Mouse (Mus musculus): ENCODE data around the gene Sf3a3. TPM values are rescaled to one million over a fixed set of nuclear protein-coding genes. Genes with fewer than 3 reads are reported as not detected.

The Sf3a3 gene
- 33.8 TPM for polyA plus RNA-seq (2014; fragmentation: Illumina TruSeq; extraction: RNeasy Lipid Tissue Mini Kit (QIAGEN cat#74804); ENCODE audit: low read depth, low replicate concordance)

GRCm38 (mm10) chr4:124714545-124715481 lies at the start of gene Sf3a3:
Gene Sf3a3, plus strand, starts transcription at chr4:124714776.

GRCm38 (mm10) chr4:124693135-124693894 lies 21.3 kb upstream of the Sf3a3 start, which contains the start of gene Utp11:
Gene Utp11, minus strand, starts transcription at chr4:124693600.

GRCm38 (mm10) chr4:124700248-124700971 lies 14.2 kb upstream of the Sf3a3 start, which contains the start of gene Fhl3:
Gene Fhl3, plus strand, starts transcription at chr4:124700701.

GRCm38 (mm10) chr4:124741376-124742343 lies 27.1 kb downstream of the Sf3a3 start, which contains the start of gene Inpp5b:
Gene Inpp5b, plus strand, starts transcription at chr4:124741850.

Other genes starting within 250 kb of the Sf3a3 start
- gene 3100002H09Rik, start 104.0 kb upstream of the Sf3a3 start, polyA plus RNA-seq (2014; fragmentation: Illumina TruSeq; extraction: RNeasy Lipid Tissue Mini Kit (QIAGEN cat#74804); ENCODE audit: low read depth, low replicate concordance): not detected
- gene Pou3f1, start 58.0 kb upstream of the Sf3a3 start, polyA plus RNA-seq (2014; fragmentation: Illumina TruSeq; extraction: RNeasy Lipid Tissue Mini Kit (QIAGEN cat#74804); ENCODE audit: low read depth, low replicate concordance): not detected
- gene Utp11, start 21.2 kb upstream of the Sf3a3 start, polyA plus RNA-seq (2014; fragmentation: Illumina TruSeq; extraction: RNeasy Lipid Tissue Mini Kit (QIAGEN cat#74804); ENCODE audit: low read depth, low replicate concordance): 91.4 TPM
- gene Fhl3, start 14.1 kb upstream of the Sf3a3 start, polyA plus RNA-seq (2014; fragmentation: Illumina TruSeq; extraction: RNeasy Lipid Tissue Mini Kit (QIAGEN cat#74804); ENCODE audit: low read depth, low replicate concordance): not detected
- gene Inpp5b, start 27.1 kb downstream of the Sf3a3 start, polyA plus RNA-seq (2014; fragmentation: Illumina TruSeq; extraction: RNeasy Lipid Tissue Mini Kit (QIAGEN cat#74804); ENCODE audit: low read depth, low replicate concordance): 17.5 TPM
- gene Mtf1, start 87.3 kb downstream of the Sf3a3 start, polyA plus RNA-seq (2014; fragmentation: Illumina TruSeq; extraction: RNeasy Lipid Tissue Mini Kit (QIAGEN cat#74804); ENCODE audit: low read depth, low replicate concordance): 15.1 TPM
- gene Yrdc, start 135.9 kb downstream of the Sf3a3 start, polyA plus RNA-seq (2014; fragmentation: Illumina TruSeq; extraction: RNeasy Lipid Tissue Mini Kit (QIAGEN cat#74804); ENCODE audit: low read depth, low replicate concordance): 21.5 TPM
- 1.2 TPM for gene 1110065P20Rik, start 136.4 kb downstream of the Sf3a3 start, polyA plus RNA-seq (2014; fragmentation: Illumina TruSeq; extraction: RNeasy Lipid Tissue Mini Kit (QIAGEN cat#74804); ENCODE audit: low read depth, low replicate concordance)
- 0.25 TPM for gene Maneal, start 147.4 kb downstream of the Sf3a3 start, polyA plus RNA-seq (2014; fragmentation: Illumina TruSeq; extraction: RNeasy Lipid Tissue Mini Kit (QIAGEN cat#74804); ENCODE audit: low read depth, low replicate concordance)
- gene Epha10, start 166.1 kb downstream of the Sf3a3 start, polyA plus RNA-seq (2014; fragmentation: Illumina TruSeq; extraction: RNeasy Lipid Tissue Mini Kit (QIAGEN cat#74804); ENCODE audit: low read depth, low replicate concordance): not detected
- gene 9930104L06Rik, start 222.3 kb downstream of the Sf3a3 start, polyA plus RNA-seq (2014; fragmentation: Illumina TruSeq; extraction: RNeasy Lipid Tissue Mini Kit (QIAGEN cat#74804); ENCODE audit: low read depth, low replicate concordance): 7.7 TPM
- 26.0 TPM for gene Cdca8, start 224.5 kb downstream of the Sf3a3 start, polyA plus RNA-seq (2014; fragmentation: Illumina TruSeq; extraction: RNeasy Lipid Tissue Mini Kit (QIAGEN cat#74804); ENCODE audit: low read depth, low replicate concordance)